Mouse (Mus musculus): ENCODE measurements around the gene Abcb8. TPM values are rescaled to one million over a fixed set of nuclear protein-coding genes. Genes with fewer than 3 reads are reported as not detected.

Gene Abcb8
- 15.1 and 17.0 TPM in 2 replicates for polyA plus RNA-seq (2012; rRNA removed)

DNA sequence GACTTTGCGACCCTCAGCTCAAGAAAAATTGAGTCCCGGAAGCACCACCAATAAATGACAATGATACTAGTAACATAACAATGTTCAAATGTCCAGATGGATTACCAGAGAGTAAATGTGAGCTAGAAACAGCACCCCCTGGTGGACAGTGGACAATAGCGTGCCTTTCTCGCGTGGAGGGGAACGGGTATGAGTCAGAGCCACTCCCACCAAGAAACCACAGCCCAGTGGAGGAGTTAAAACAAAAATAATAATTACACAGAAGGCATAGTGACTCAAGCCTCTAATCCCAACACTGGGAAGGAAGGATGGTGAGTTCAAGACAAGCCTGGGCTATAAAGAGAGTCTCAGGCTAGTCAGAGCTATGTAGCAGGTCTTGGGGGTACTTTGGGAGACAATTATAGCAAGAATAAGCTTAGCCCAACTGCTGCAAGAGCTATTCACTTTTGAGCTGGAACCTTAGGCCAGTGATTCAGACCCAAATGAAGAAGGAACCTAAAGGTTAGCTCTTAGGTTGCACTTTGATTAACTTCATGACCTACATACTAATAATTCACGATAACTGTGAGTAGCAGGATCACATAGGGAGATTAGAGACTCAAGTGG, at the start of gene Abcb8:
Gene Abcb8, plus strand, starts transcription at position 272 of the 606 bp plus-strand sequence.

DNA sequence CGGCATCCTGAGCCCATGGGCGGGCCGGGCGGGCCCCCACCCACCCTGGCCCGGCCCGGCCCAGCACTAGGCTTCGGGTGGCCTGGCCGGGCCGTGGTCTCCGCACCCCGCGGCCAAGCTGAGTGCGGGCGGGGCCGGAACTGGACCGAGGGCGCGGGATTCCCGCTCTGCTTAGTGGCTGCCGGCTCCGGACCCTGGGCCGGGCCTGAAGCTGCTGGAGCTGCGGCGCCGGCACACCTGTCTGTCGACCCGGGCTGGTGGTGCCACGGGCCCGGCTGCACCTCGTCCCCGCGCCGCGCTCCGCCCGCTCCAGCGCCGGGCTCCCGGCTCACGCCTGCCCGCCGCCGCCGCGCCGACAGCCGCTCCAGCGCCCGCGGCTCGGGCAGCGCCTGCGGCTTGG, 42.2 kb upstream of the Abcb8 start, which contains the start of gene Kcnh2:
Gene Kcnh2, minus strand, starts transcription at position 327 of the 400 bp plus-strand sequence.

DNA sequence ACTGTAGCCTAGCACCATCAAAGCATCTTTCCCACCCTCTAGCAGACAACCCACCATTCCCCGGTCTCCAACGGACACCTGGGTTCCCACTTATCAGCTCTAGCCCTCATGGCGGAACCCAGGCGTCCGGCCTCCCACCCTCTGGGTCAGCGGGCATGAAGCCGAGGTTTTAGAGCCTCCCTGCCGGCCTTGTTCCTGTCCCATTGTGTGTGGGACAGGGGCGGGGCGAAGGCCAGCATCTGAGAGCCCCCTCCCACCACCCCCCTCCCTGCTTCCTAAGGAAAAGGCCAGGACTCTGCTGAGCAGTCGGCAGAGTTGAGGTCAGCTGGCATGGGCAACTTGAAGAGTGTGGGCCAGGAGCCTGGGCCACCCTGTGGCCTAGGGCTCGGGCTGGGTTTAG, 29.0 kb upstream of the Abcb8 start, which contains the start of gene Nos3:
Gene Nos3, plus strand, starts transcription at position 303 of the 400 bp plus-strand sequence.

DNA sequence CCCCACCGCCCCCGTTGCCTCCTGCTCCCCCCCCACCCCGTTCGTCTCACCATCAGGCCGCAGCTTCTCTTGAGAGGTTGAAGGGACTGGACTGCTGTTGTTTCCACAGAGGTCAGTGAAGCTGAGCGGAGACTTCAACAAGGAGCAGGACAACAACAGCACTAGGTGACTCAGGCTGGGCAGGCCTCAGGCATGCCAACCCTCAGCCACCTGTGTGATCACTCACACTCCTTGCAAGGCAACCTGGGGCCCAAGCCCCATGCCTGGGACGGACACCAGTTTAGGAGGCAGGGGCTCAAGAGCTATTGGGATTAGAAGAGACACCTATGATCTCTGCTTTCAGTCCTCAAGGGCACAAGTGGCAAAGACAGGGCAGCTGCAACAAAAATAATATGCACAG, 1.6 kb upstream of the Abcb8 start, which contains the start of gene Atg9b:
Gene Atg9b, minus strand, starts transcription at position 280 of the 400 bp plus-strand sequence.

DNA sequence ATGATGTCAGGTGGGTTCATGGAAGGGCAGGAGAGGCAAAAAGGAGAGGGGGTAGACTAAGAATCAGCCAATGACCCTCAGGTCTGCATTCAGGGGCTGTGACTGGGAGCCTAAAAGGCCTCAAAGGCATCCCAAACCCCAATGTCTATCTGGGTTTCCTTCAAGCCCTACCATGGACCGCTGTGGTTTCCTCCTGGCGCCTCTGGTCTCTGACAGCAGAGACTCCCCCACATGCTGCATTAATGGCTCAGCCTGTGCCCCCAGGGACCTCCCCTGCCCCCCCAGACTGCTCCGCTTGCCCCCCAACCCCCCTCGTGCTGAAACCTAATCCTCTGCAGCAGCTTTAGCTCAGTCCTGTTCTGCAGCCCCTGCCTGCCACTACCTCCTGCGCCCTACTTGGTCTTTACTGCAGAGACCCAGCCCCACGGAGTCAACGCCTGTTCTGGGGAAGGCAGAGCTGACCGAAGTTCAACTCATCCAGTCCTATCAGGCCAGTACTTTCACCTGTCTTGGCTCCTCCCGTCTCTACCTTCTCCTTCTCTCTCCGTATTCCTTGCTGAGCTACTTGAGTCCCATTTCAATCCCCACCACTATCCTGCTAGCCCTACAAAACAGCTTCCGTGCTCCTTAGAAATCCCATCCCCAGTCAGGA, 19.7 kb downstream of the Abcb8 start, which contains the start of gene Asic3:
Gene Asic3, plus strand, starts transcription at position 351 of the 652 bp plus-strand sequence.

DNA sequence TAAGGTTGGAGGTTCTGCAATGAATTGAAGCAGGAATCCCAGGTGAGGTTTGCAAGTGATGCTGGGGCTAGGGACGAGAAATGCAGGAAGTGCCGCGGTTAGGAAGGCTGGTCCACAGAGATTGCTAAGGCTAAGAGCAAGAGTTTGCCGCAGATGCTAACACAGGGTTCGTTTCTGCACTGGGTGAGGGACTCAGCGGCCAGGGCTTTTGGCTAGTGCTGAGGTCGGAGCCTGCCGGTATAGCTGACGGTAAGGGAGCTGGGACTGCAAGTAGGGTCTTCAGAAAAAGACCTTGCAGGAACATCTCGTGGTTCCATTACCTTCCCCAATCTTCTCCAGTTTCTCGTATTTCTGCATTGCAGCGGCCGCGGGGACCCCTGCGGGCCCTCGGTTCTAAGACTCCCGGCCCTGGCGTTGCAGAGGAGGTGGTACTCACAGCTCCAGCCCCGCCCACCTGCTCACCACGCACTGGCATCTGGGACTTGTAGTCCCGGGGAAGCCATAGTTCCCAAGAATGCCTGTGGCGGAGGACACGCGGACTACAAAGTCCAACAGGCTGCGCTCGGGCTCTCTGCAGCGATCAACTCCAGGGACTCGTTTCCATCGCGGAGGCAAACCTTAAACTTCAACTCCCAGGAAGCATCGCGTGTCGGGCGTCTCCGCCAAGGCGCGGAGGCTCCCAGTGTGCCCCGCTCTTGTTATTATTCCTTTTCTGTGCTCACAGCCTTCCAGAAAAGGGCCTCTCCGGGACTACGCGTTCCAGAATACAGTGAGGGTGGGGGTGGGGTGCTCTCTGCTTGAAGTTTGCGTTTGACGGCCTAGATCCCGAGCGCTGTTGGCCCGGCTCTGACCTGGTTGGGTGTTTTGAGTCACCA, 29.9 kb downstream of the Abcb8 start, which contains the start of the genes Cdk5 and Slc4a2:
Gene Cdk5, minus strand, starts transcription at position 402 of the 875 bp plus-strand sequence.
Gene Slc4a2, plus strand, starts transcription at position 709 of the 875 bp plus-strand sequence.

DNA sequence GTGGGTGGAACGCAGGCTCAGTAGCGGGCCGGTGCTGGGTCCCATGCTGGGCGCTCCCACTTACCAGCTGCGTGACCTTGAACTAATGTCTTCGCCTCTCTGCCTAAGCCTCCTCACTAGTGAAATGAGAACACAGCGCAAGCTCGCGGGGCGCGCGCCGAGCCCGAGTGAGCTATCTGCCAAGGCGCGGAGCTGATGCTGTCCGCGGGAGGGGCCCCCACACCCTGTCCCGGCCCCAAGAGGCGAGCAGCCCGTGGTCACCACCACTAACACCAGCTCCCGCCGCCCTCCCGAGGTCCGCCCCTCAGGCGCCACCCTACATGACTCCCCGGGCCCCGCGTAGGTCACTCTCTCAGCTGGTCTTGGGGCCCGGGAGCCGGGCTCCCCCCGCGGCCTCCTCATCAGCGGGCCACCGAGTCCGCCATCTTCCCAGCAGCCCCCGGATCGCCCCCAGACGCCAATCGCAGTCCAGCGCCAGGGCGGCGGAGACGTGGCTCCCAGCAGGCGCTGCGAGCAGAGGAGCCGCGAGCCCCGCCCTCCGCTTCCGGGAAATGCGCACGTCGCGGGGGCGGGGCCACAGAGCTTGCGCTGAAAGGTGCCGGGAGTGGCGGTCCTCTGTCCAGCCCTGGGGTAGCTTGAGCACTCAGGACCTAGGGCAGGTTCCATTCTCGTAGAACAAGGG, 51.4 kb downstream of the Abcb8 start, which contains the start of gene Fastk:
Gene Fastk, minus strand, starts transcription at position 542 of the 682 bp plus-strand sequence.

DNA sequence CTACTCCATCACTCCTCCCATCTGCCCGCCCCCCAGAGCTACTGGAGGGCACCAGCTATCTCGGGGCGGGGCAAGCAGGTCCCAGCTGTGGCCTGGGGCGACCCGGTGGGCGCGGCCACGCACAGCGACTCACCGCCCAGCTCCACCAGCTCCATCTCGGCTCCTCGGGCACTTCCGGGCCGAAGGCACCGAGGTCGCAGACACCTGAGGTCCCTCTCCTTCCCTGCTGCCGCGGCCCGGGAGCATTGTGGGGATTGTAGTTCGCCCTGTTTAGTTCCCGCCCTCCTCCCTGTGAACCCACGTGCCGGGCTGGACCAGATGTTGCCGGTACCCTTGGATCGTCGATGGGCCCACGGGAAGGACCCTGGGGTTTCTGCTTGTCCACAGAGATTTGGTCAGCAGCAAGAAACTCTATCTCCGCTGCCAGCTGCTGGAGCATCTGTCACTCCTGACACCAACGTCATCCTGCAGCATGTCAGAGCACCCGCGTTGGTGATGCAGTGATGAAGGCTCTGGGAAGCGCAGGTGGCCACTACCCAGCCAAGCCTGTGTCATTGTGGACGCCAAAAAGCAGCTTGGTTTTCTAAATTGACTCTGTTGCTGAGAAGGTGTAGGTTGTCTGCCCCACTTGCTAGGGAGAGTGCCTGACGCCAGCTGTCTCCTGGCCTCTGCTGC, 54.3 kb downstream of the Abcb8 start, which contains the start of gene Tmub1:
Gene Tmub1, minus strand, starts transcription at position 231 of the 675 bp plus-strand sequence.

DNA sequence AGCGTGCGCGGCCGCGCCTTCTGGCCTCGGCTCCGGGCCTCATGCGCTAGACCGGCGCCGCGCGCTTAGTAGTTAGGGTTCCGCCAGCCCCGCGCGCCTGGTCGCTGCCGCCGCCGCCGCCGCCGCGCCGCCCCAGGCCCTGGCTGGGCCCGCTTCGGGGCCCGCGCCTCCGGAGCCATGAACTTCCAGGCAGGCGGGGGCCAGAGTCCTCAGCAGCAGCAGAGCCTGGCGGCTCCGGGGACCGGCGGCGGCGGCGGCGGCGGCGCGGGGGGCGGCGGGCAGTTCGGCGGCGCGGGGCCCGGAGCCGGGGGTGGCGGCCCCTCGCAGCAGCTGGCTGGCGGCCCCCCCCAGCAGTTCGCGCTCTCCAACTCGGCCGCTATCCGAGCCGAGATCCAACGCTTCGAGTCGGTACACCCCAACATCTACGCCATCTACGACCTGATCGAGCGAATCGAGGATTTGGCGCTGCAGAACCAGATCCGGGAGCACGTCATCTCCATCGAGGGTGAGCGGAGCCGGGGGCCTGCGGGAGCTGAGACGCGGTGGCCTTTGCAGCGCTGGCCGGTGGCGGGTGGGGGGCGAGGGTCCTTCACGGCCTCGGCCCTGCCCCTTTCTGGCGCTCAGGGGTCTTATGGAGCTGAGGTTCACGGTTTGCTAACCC, 58.7 kb downstream of the Abcb8 start, which contains the start of gene Agap3:
Gene Agap3, plus strand, starts transcription at position 148 of the 661 bp plus-strand sequence.

Other genes with a start within 250 kb of the Abcb8 start
- gene Nupl2, start 228.7 kb upstream of the Abcb8 start, polyA plus RNA-seq (2012; rRNA removed) = 3.4 and 3.8 TPM in 2 replicates
- 0.47 and 0.57 TPM in 2 replicates for gene Kcnh2, start 42.1 kb upstream of the Abcb8 start, polyA plus RNA-seq (2012; rRNA removed)
- gene Nos3, start 28.9 kb upstream of the Abcb8 start, polyA plus RNA-seq (2012; rRNA removed) = 1.1 and 1.3 TPM in 2 replicates
- gene Atg9b, start 1.5 kb upstream of the Abcb8 start, polyA plus RNA-seq (2012; rRNA removed) = 0.52 and 0.53 TPM in 2 replicates
- gene Asic3, start 19.7 kb downstream of the Abcb8 start, polyA plus RNA-seq (2012; rRNA removed) = 0.03 and 0.05 TPM in 2 replicates
- 9.4 TPM in 2 replicates for gene Cdk5, start 29.9 kb downstream of the Abcb8 start, polyA plus RNA-seq (2012; rRNA removed)
- gene Slc4a2, start 30.2 kb downstream of the Abcb8 start, polyA plus RNA-seq (2012; rRNA removed) = 9.3 and 13.0 TPM in 2 replicates
- gene Fastk, start 51.6 kb downstream of the Abcb8 start, polyA plus RNA-seq (2012; rRNA removed) = 52.7 and 57.8 TPM in 2 replicates
- gene Tmub1, start 54.2 kb downstream of the Abcb8 start, polyA plus RNA-seq (2012; rRNA removed) = 4.3 and 4.9 TPM in 2 replicates
- 15.9 and 17.7 TPM in 2 replicates for gene Agap3, start 58.5 kb downstream of the Abcb8 start, polyA plus RNA-seq (2012; rRNA removed)
- gene Gbx1, start 133.5 kb downstream of the Abcb8 start, polyA plus RNA-seq (2012; rRNA removed) = not detected in 2 replicates
- gene Asb10, start 147.3 kb downstream of the Abcb8 start, polyA plus RNA-seq (2012; rRNA removed) = 0.08 and 0.09 TPM in 2 replicates
- gene 4931409K22Rik, start 163.1 kb downstream of the Abcb8 start, polyA plus RNA-seq (2012; rRNA removed) = 0.02 TPM in 1 of 2 replicates, not detected in the other
- gene Abcf2, start 183.8 kb downstream of the Abcb8 start, polyA plus RNA-seq (2012; rRNA removed) = 31.4 and 35.9 TPM in 2 replicates
- gene Chpf2, start 193.1 kb downstream of the Abcb8 start, polyA plus RNA-seq (2012; rRNA removed) = 4.7 and 5.8 TPM in 2 replicates
- gene Smarcd3, start 230.7 kb downstream of the Abcb8 start, polyA plus RNA-seq (2012; rRNA removed) = 1.1 and 1.5 TPM in 2 replicates